Mouse (Mus musculus) ZHBTc4 (cell line): ENCODE results near the gene Exoc3l.

Experiments used
- DNase-seq: peaks from one replicate; pipeline ENCODE4 v3.0.0-alpha.2; 2011; ENCODE audit warnings: low read depth, low spot score

The Exoc3l gene

GRCm38 (mm10) chr8:105313622-105314402 is 17.9 kb upstream of the Exoc3l start:
- no peak for DNase-seq

GRCm38 (mm10) chr8:105312891-105313481 is 17.1 kb upstream of the Exoc3l start:
- no peak for DNase-seq

DNA sequence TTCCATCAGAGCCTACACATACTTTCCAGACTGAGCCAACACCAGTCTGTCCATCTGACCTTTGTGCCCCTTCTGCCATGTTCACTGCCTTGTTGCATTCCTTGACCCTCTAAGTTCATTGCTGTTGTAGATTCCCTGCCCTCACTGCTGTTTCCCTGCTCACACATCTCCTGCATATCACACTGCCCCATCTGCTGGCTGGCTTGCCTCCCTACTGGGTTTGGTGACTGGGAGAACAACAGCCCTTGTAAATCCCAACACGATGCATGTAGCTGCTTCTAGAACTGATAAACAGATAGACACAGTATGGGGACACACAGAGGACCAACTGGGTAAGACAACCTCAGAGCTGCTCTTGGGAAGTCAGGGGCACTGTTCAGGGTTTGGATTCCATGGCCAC is 15.8 kb upstream of the Exoc3l start:
- no peak for DNase-seq

GRCm38 (mm10) chr8:105310118-105310517 is 14.2 kb upstream of the Exoc3l start:
- no peak for DNase-seq

GRCm38 (mm10) chr8:105309142-105309847 is 13.4 kb upstream of the Exoc3l start:
- no peak for DNase-seq

- DNase-seq: no peak
These were observed 12.5 kb upstream of the Exoc3l start for GRCm38 (mm10) chr8:105308428-105308827.

- DNase-seq: no peak
These were observed 11.8 kb upstream of the Exoc3l start for GRCm38 (mm10) chr8:105307670-105308069.

- peak; percentile 36 for DNase-seq
These were observed 10.3 kb upstream of the Exoc3l start for GRCm38 (mm10) chr8:105306146-105306691.

- peak; percentile 81 for DNase-seq
These were observed 9.6 kb upstream of the Exoc3l start, which contains the start of gene Elmo3 for GRCm38 (mm10) chr8:105305211-105306145. TSS of gene Elmo3 (plus strand) at chr8:105305601.

DNA sequence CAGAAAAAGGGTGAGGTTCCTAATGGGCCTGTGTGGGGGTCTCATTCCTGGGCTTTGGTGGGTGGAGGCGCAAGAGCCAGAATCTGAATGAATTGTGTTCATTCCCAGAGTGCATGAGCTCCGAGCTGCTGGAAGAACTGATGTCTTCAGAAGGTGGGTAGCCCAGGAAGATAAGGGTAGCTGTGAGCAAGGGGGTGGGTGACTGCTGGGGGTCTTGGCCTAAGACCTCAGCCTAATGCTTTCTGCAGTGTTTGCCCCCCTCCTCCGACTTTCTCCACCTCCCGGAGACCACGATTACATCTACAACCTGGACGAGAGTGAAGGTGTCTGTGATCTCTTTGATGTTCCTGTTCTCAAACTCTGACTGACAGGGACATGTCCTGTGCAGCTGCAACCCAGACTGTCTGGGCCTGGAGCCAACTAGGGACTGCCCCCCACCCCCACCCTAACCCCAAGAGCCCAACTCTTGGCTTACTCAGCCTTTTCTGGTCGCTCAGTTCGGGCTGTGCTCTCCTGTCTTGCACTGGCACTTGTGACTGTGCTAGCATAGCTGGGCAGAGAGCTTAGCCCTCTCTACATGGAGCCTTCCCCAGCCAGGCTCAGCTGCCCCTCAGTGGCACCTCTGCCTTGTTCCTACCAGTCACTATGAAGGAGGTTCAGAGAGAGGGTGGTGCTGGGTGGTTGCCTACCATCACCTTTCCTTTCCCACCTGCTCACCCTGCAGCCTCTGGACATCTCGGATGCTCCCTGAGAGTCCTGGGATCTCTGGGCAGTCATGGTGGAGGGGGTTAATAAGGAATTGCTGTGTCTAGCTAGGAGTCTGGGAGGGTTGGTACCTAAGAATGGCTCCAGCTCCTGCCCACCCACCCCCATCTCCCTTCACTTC is 8.7 kb upstream of the Exoc3l start:
- DNase-seq: no peak

- DNase-seq: no peak
These were observed 8.0 kb upstream of the Exoc3l start for GRCm38 (mm10) chr8:105303874-105304273.

GRCm38 (mm10) chr8:105303396-105303795 is 7.5 kb upstream of the Exoc3l start:
- DNase-seq: no peak

GRCm38 (mm10) chr8:105299962-105300361 is 4.1 kb upstream of the Exoc3l start:
- DNase-seq: no peak

DNA sequence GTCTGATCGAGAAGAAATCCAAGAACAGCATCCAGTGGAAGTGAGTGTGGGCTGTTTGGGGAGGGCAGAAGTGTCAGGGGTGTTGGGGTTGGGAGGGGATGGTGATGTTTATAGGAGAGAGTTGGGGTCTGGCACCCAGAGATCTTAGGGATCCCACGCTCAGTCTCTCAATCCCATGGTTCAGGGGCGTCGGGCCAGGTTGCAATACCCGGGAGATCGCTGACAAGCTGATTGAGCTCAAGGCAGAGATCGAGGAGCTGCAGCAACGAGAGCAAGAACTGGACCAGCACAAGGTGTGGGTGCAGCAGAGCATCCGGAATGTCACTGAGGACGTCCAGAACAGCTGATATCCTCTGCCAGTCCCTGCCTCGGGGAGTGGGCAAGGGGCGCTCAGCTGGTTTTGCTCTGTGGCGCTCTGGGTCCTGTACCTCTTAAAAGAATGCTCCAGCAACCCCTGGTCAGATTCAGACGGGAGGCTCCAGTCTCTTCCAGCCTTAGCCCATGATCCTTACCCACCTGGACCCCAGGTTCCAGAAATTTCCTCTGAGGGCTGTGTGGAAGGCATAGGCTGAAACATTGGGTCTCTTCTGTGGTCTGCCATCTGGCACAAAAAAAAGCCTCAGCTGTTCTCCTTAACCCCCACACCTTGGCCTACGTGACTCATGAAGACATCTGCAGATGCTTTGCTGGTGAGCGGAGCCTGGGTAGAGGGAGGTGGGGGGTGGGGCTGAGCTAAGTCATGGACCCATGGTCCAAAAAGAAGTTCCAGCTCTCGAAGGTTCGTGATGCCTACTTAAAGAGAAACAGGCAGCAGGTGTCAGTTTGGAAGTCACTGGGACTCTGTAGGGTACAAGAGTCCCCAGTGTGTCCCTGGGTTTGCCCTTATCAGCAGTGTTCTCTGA is 2.7 kb upstream of the Exoc3l start:
- no peak for DNase-seq

- DNase-seq: peak; percentile 94
These were observed 1.8 kb upstream of the Exoc3l start, which contains the start of gene E2f4 for GRCm38 (mm10) chr8:105297511-105298192. TSS of gene E2f4 (plus strand) at chr8:105297663.

- DNase-seq: no peak
These were observed 645 bp downstream of the Exoc3l start for GRCm38 (mm10) chr8:105295256-105295655.

DNA sequence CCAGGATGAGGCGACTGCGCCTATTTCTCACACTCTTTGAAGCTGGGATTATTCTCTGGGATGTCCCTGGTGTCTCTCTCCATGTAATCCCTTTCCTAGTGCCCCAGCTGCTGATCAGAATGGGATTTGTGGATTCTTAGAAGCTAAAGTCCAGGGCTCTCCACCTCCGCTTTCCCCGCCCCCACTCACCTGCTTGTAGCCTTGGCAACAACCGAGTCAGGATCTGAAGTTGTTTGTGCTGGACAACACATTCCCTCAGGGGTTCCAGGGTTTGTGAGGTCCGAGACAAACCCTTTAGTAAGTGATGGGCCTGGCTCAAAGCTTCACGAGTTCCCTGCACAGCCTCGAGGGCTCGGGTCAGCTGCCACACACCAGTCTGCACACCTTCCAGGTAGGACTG is 1.1 kb downstream of the Exoc3l start:
- no peak for DNase-seq

- peak; percentile 46 for DNase-seq
These were observed 2.5 kb downstream of the Exoc3l start for GRCm38 (mm10) chr8:105293405-105293804.
